Mouse (Mus musculus) kidney, embryonic 15.5 days (tissue): Measurements from ENCODE around the gene Dock9. TPM values are rescaled to one million over a fixed set of nuclear protein-coding genes. Genes with fewer than 3 reads are reported as not detected.
A peak's percentile ranks its signal among the peaks of the same experiment; 100 is the strongest.

ENCODE experiments used
- ATAC-seq: fragments of 200-750 bp; cut with Nextera tagmentation; replicated peaks from 2 replicates; pipeline ENCODE4 v1.8.0; 2017; ENCODE audit warnings: moderate TSS enrichment; ENCODE audit not compliant: low FRiP score
- H3K27ac ChIP-seq: fragments of 300-500 bp; sonication (generic); 2 replicates; pipeline ENCODE4 v1.5.1; 2015; ENCODE audit warnings: mild to moderate bottlenecking, inconsistent platforms
- H3K27me3 ChIP-seq: fragments of 300-500 bp; sonication (generic); 2 replicates; pipeline ENCODE4 v1.6.1; 2015; ENCODE audit warnings: inconsistent platforms
- H3K36me3 ChIP-seq: fragments of 300-500 bp; sonication (generic); 2 replicates; pipeline ENCODE4 v1.6.1; 2015; ENCODE audit warnings: inconsistent platforms
- H3K4me1 ChIP-seq: fragments of 300-500 bp; sonication (generic); 2 replicates; pipeline ENCODE4 v1.6.1; 2015; ENCODE audit warnings: inconsistent platforms
- H3K4me2 ChIP-seq: fragments of 300-500 bp; sonication (generic); 2 replicates; pipeline ENCODE4 v1.6.1; 2015; ENCODE audit warnings: moderate library complexity, mild to moderate bottlenecking, inconsistent platforms
- H3K4me3 ChIP-seq: fragments of 300-500 bp; sonication (generic); replicated peaks from 2 replicates; pipeline ENCODE4 v1.5.1; 2015; ENCODE audit warnings: mild to moderate bottlenecking, inconsistent platforms
- H3K9ac ChIP-seq: fragments of 300-500 bp; sonication (generic); 2 replicates; pipeline ENCODE4 v1.6.1; 2015; ENCODE audit warnings: mild to moderate bottlenecking, inconsistent platforms
- H3K9me3 ChIP-seq: fragments of 300-500 bp; sonication (generic); replicated peaks from 2 replicates; pipeline ENCODE4 v1.6.1; 2016; ENCODE audit warnings: inconsistent platforms
- WGBS: fragments of 180-500 bp; shearing (Covaris S2); methylation state at CpG from one replicate; pipeline ENCODE4 v1.1.7; 2015; ENCODE audit warnings: mixed read lengths; 5-methylcytosine and 5-hydroxymethylcytosine counted together
- polyA plus RNA-seq: library from polyadenylated mRNA; unstranded; fragments of >200 nt; fragmentation: Nextera tagmentation; extraction: Ambion mirVana; gene quantifications from 2 replicates; pipeline ENCODE4 v1.2.1, GENCODE M21; 2015

Gene Dock9
- polyA plus RNA-seq, 1 experiment from 2014 or later: 11.1 TPM

GRCm38 (mm10) chr14:121588451-121588850 is 209.2 kb downstream of the Dock9 start:
- H3K36me3 ChIP-seq: peaks cover 3% of the 10 kb centered on the region; the same call in 1 of the 2 replicates
- no peak overlapping the region for H3K4me3 ChIP-seq
- 74% methylated on average over 4 of the region's 4 CpGs for WGBS
- H3K27ac ChIP-seq: 0 out of 2 replicates have a peak overlapping the region, but pooled peaks have one; percentile 48
- no peaks in the 10 kb centered on the region for H3K27me3 ChIP-seq
- no peaks in the 10 kb centered on the region for H3K9me3 ChIP-seq
- no peak overlapping the region for H3K4me2 ChIP-seq
- H3K4me1 ChIP-seq: peaks cover 42% of the 10 kb centered on the region
- no peak for ATAC-seq
- no peak overlapping the region for H3K9ac ChIP-seq

GRCm38 (mm10) chr14:121585906-121586765 is 211.5 kb downstream of the Dock9 start:
- ATAC-seq: no peak
- 45% methylated on average over 21 of the region's 21 CpGs for WGBS
- H3K27me3 ChIP-seq: no peaks in the 10 kb centered on the region

GRCm38 (mm10) chr14:121579055-121579454 is 218.6 kb downstream of the Dock9 start:
- WGBS: 42% methylated on average over 3 of the region's 3 CpGs
- Histone ChIP-seq H3K27ac (no peak overlapping the region), H3K36me3 (peaks cover 57% of the 10 kb centered on the region), H3K4me2 (no peak overlapping the region), H3K4me3 (no peak overlapping the region), H3K27me3 (no peaks in the 10 kb centered on the region), H3K4me1 (no peaks in the 10 kb centered on the region), H3K9ac (no peak overlapping the region), H3K9me3 (no peaks in the 10 kb centered on the region)
- ATAC-seq: peak; percentile 30; the same call in 1 of the 2 replicates

More at GRCm38 (mm10) chr14:121585906-121586765, 211.5 kb downstream of the Dock9 start:
- H3K36me3 ChIP-seq: peaks cover 20% of the 10 kb centered on the region
- H3K4me1 ChIP-seq: peaks cover 23% of the 10 kb centered on the region
- H3K4me3 ChIP-seq: no peak overlapping the region
- H3K9ac ChIP-seq: no peak overlapping the region
- H3K27ac ChIP-seq: no peak overlapping the region
- H3K4me2 ChIP-seq: no peak overlapping the region
- no peaks in the 10 kb centered on the region for H3K9me3 ChIP-seq

GRCm38 (mm10) chr14:121573391-121573790 is 224.2 kb downstream of the Dock9 start:
- ATAC-seq: no peak
- Histone ChIP-seq H3K4me2 (no peak overlapping the region), H3K9ac (no peak overlapping the region), H3K27ac (no peak overlapping the region), H3K36me3 (peaks cover 25% of the 10 kb centered on the region; the same call in 1 of the 2 replicates), H3K4me3 (no peak overlapping the region), H3K4me1 (no peaks in the 10 kb centered on the region), H3K27me3 (no peaks in the 10 kb centered on the region), H3K9me3 (no peaks in the 10 kb centered on the region)
- WGBS: 72% methylated on average over 5 of the region's 5 CpGs

GRCm38 (mm10) chr14:121566794-121567201 is 230.8 kb downstream of the Dock9 start:
- no peaks in the 10 kb centered on the region for H3K9me3 ChIP-seq
- peaks cover 5% of the 10 kb centered on the region for H3K36me3 ChIP-seq
- no peaks in the 10 kb centered on the region for H3K4me1 ChIP-seq
- H3K27ac ChIP-seq: no peak overlapping the region
- no peaks in the 10 kb centered on the region for H3K27me3 ChIP-seq
- H3K4me3 ChIP-seq: no peak overlapping the region
- no peak overlapping the region for H3K4me2 ChIP-seq
- no peak for ATAC-seq
- WGBS: 62% methylated on average over 9 of the region's 9 CpGs
- H3K9ac ChIP-seq: no peak overlapping the region

- 76% methylated on average over 6 of the region's 6 CpGs for WGBS
- Histone ChIP-seq H3K9me3 (no peaks in the 10 kb centered on the region), H3K9ac (no peak overlapping the region), H3K27me3 (no peaks in the 10 kb centered on the region), H3K36me3 (peaks cover 10% of the 10 kb centered on the region), H3K4me3 (no peak overlapping the region), H3K4me1 (no peaks in the 10 kb centered on the region), H3K4me2 (no peak overlapping the region), H3K27ac (no peak overlapping the region)
- ATAC-seq: no peak
Measured at GRCm38 (mm10) chr14:121565930-121566329, 231.7 kb downstream of the Dock9 start.

GRCm38 (mm10) chr14:121564656-121565055 is 233.0 kb downstream of the Dock9 start:
- Histone ChIP-seq H3K36me3 (peaks cover 16% of the 10 kb centered on the region), H3K4me1 (no peaks in the 10 kb centered on the region), H3K27me3 (no peaks in the 10 kb centered on the region), H3K9ac (no peak overlapping the region), H3K27ac (no peak overlapping the region), H3K4me2 (no peak overlapping the region), H3K9me3 (no peaks in the 10 kb centered on the region), H3K4me3 (no peak overlapping the region)
- no peak for ATAC-seq
- 45% methylated on average over 7 of the region's 7 CpGs for WGBS

- ATAC-seq: no peak
- no peaks in the 10 kb centered on the region for H3K4me1 ChIP-seq
Measured at GRCm38 (mm10) chr14:121563954-121564353, 233.7 kb downstream of the Dock9 start.

GRCm38 (mm10) chr14:121559026-121559425 is 238.6 kb downstream of the Dock9 start:
- Histone ChIP-seq H3K4me3 (no peak overlapping the region), H3K9me3 (no peaks in the 10 kb centered on the region), H3K27ac (no peak overlapping the region), H3K4me2 (no peak overlapping the region), H3K9ac (no peak overlapping the region), H3K36me3 (peaks cover 31% of the 10 kb centered on the region), H3K4me1 (no peaks in the 10 kb centered on the region), H3K27me3 (no peaks in the 10 kb centered on the region)
- 83% methylated on average over 13 of the region's 13 CpGs for WGBS
- ATAC-seq: no peak

More at GRCm38 (mm10) chr14:121563954-121564353, 233.7 kb downstream of the Dock9 start:
- H3K4me3 ChIP-seq: no peak overlapping the region
- no peak overlapping the region for H3K9ac ChIP-seq
- no peak overlapping the region for H3K4me2 ChIP-seq
- no peaks in the 10 kb centered on the region for H3K9me3 ChIP-seq
- H3K27ac ChIP-seq: no peak overlapping the region
- H3K27me3 ChIP-seq: no peaks in the 10 kb centered on the region
- 73% methylated on average over 4 of the region's 4 CpGs for WGBS
- H3K36me3 ChIP-seq: peaks cover 16% of the 10 kb centered on the region

- H3K36me3 ChIP-seq: peaks cover 37% of the 10 kb centered on the region
- 86% methylated on average over 21 of the region's 21 CpGs for WGBS
Measured at GRCm38 (mm10) chr14:121556401-121557315, 241.0 kb downstream of the Dock9 start.

GRCm38 (mm10) chr14:121553785-121554184 is 243.9 kb downstream of the Dock9 start:
- H3K4me2 ChIP-seq: no peak overlapping the region
- H3K4me1 ChIP-seq: no peaks in the 10 kb centered on the region
- H3K27me3 ChIP-seq: no peaks in the 10 kb centered on the region
- no peak overlapping the region for H3K9ac ChIP-seq
- H3K27ac ChIP-seq: no peak overlapping the region
- H3K4me3 ChIP-seq: no peak overlapping the region
- no peak for ATAC-seq
- no peaks in the 10 kb centered on the region for H3K9me3 ChIP-seq
- peaks cover 33% of the 10 kb centered on the region for H3K36me3 ChIP-seq

More at GRCm38 (mm10) chr14:121556401-121557315, 241.0 kb downstream of the Dock9 start:
- H3K27ac ChIP-seq: no peak overlapping the region
- no peaks in the 10 kb centered on the region for H3K9me3 ChIP-seq
- H3K27me3 ChIP-seq: no peaks in the 10 kb centered on the region
- no peaks in the 10 kb centered on the region for H3K4me1 ChIP-seq
- no peak for ATAC-seq
- H3K4me3 ChIP-seq: no peak overlapping the region
- H3K4me2 ChIP-seq: no peak overlapping the region
- H3K9ac ChIP-seq: no peak overlapping the region

- Histone ChIP-seq H3K4me3 (no peak overlapping the region), H3K4me2 (no peak overlapping the region), H3K36me3 (peaks cover 30% of the 10 kb centered on the region), H3K27ac (no peak overlapping the region), H3K9ac (no peak overlapping the region), H3K4me1 (no peaks in the 10 kb centered on the region), H3K27me3 (no peaks in the 10 kb centered on the region), H3K9me3 (no peaks in the 10 kb centered on the region)
- no peak for ATAC-seq
- 79% methylated on average over 5 of the region's 5 CpGs for WGBS
Measured at GRCm38 (mm10) chr14:121552586-121552985, 245.1 kb downstream of the Dock9 start.
